Mouse (Mus musculus) heart, postnatal 25 days (tissue): Measurements from ENCODE around the gene Slc5a5. TPM values are rescaled to one million over a fixed set of nuclear protein-coding genes. Genes with fewer than 3 reads are reported as not detected.

ENCODE experiments used
- DNase-seq: peaks from one replicate; pipeline ENCODE4 v3.0.0; 2022; ENCODE audit warnings: low spot score
- intact Hi-C: fragments of 180-260 bp; cut with DNase I; formaldehyde crosslinking; loops from one replicate; pipeline ENCODE4 v1.15.1; 2025
- total RNA-seq, 2 experiments: library from RNA; stranded (reverse); gene quantifications; 2 replicates each; pipeline ENCODE4 v1.2.3; 2021

Gene Slc5a5
- not detected for total RNA-seq

- no peak for DNase-seq
- intact Hi-C loops = loop anchor here (10.0 kb wide), 1 partner anchor 583 kb away; no protein-coding TSS in a partner anchor
Measured at GRCm38 (mm10) chr8:70892022-70892895, at the start of gene Slc5a5. Slc5a5 (minus strand) TSS chr8:70892757.

GRCm38 (mm10) chr8:70941478-70941877, 48.9 kb upstream of the Slc5a5 start:
- intact Hi-C loops = no loop called here
- no peak for DNase-seq

- intact Hi-C loops = no loop called here
- no peak for DNase-seq
Measured at GRCm38 (mm10) chr8:70937200-70937599, 44.6 kb upstream of the Slc5a5 start.

- no peak for DNase-seq
- intact Hi-C loops = no loop called here
Measured at GRCm38 (mm10) chr8:70934786-70935185, 42.2 kb upstream of the Slc5a5 start.

- DNase-seq = no peak
- intact Hi-C loops = no loop called here
Measured at GRCm38 (mm10) chr8:70933036-70933435, 40.5 kb upstream of the Slc5a5 start.

- no peak for DNase-seq
- intact Hi-C loops = no loop called here
Measured at GRCm38 (mm10) chr8:70931731-70932130, 39.2 kb upstream of the Slc5a5 start.

GRCm38 (mm10) chr8:70928778-70929322, 36.3 kb upstream of the Slc5a5 start:
- DNase-seq = no peak
- intact Hi-C loops = loop anchor here (10.0 kb wide), 1 partner anchor 416 kb away; no protein-coding TSS in a partner anchor

- intact Hi-C loops = loop anchor here (10.0 kb wide), 1 partner anchor 417 kb away; no protein-coding TSS in a partner anchor
- DNase-seq = no peak
Measured at GRCm38 (mm10) chr8:70928096-70928495, 35.5 kb upstream of the Slc5a5 start.

- intact Hi-C loops = loop anchor here (10.0 kb wide), 1 partner anchor 418 kb away; no protein-coding TSS in a partner anchor
- no peak for DNase-seq
Measured at GRCm38 (mm10) chr8:70926396-70926795, 33.8 kb upstream of the Slc5a5 start.

- intact Hi-C loops = loop anchor here (10.0 kb wide), 1 partner anchor 419 kb away; no protein-coding TSS in a partner anchor
Measured at GRCm38 (mm10) chr8:70925754-70926153, 33.2 kb upstream of the Slc5a5 start.

GRCm38 (mm10) chr8:70924151-70924550, 31.6 kb upstream of the Slc5a5 start:
- DNase-seq = no peak
- intact Hi-C loops = loop anchor here (10.0 kb wide), 1 partner anchor 421 kb away; no protein-coding TSS in a partner anchor

More at GRCm38 (mm10) chr8:70925754-70926153, 33.2 kb upstream of the Slc5a5 start:
- DNase-seq = no peak

GRCm38 (mm10) chr8:70920049-70920922, 27.7 kb upstream of the Slc5a5 start:
- no peak for DNase-seq
- intact Hi-C loops = loop anchor here (10.0 kb wide), 1 partner anchor 425 kb away; no protein-coding TSS in a partner anchor

- intact Hi-C loops = no loop called here
- no peak for DNase-seq
Measured at GRCm38 (mm10) chr8:70914704-70915103, 22.1 kb upstream of the Slc5a5 start.

- no peak for DNase-seq
- intact Hi-C loops = no loop called here
Measured at GRCm38 (mm10) chr8:70913523-70913922, 21.0 kb upstream of the Slc5a5 start.

GRCm38 (mm10) chr8:70912955-70913354, 20.4 kb upstream of the Slc5a5 start:
- DNase-seq = no peak
- intact Hi-C loops = no loop called here

GRCm38 (mm10) chr8:70911596-70911995, 19.0 kb upstream of the Slc5a5 start:
- intact Hi-C loops = no loop called here
- no peak for DNase-seq

- DNase-seq = no peak
- intact Hi-C loops = no loop called here
Measured at GRCm38 (mm10) chr8:70907518-70907917, 15.0 kb upstream of the Slc5a5 start.

- intact Hi-C loops = no loop called here
- DNase-seq = peak; percentile 43
Measured at GRCm38 (mm10) chr8:70905831-70906736, 13.5 kb upstream of the Slc5a5 start, which contains the start of gene Map1s. Map1s (plus strand) TSS chr8:70905932.

- intact Hi-C loops = no loop called here
- DNase-seq = no peak
Measured at GRCm38 (mm10) chr8:70905463-70905830, 12.9 kb upstream of the Slc5a5 start.
